Mouse (Mus musculus): ENCODE data around the gene Ndufa3. TPM values are rescaled to one million over a fixed set of nuclear protein-coding genes. Genes with fewer than 3 reads are reported as not detected.

Ndufa3 gene
- polyA plus RNA-seq, 1 experiment, result 885 TPM

DNA sequence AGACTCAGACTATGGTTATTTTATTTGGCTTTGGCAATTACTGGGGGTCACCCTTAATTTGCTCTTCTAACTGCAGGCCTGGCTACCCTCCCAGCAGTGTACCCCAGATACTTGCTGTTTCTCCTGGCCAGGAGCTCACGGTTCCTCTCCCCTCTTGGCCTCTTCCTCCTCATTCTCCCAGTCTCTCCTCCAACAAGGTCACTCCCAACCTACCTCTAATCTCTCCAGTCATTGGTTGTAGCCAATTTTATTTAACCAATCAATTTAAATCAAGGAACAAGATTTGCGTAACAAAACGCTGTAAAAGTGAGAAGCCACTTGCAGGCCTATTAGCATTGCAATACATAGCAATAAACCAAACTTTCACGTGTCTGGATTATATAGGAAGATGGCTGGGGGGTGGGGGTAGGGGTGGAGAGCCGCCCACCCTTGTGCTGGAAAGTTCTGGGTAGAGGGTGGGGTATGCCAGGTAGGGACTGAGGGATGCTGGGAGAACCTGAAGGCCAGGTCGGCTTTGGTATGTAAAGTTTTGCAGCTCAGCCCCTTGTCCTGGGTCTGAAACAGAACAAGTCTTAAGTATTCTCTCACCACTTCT lies 38.1 kb upstream of the Ndufa3 start:
- no peak for TF ChIP-seq POLR2A (IDR thresholded peaks at IDR 0.05; ENCODE audit: low read depth, low read length)
- DNase-seq, result no peak
- Histone ChIP-seq H3K27ac (ENCODE audit: insufficient read depth, low read depth, low read length) (no peak overlapping the region; the same call in 1 of the 2 replicates), H3K36me3 (ENCODE audit: control insufficient read depth, insufficient read depth, low read length) (no peaks in the 10 kb centered on the region), H3K4me3 (ENCODE audit: insufficient read depth, low read depth, low read length) (no peak overlapping the region), H3K4me1 (ENCODE audit: control insufficient read depth, insufficient read depth, low read length) (no peaks in the 10 kb centered on the region), H3K27me3 (replicated peaks; ENCODE audit: control insufficient read depth, insufficient read depth, low read length) (no peaks in the 10 kb centered on the region)
- WGBS, result 53% methylated on average over 6 of the region's 6 CpGs

DNA sequence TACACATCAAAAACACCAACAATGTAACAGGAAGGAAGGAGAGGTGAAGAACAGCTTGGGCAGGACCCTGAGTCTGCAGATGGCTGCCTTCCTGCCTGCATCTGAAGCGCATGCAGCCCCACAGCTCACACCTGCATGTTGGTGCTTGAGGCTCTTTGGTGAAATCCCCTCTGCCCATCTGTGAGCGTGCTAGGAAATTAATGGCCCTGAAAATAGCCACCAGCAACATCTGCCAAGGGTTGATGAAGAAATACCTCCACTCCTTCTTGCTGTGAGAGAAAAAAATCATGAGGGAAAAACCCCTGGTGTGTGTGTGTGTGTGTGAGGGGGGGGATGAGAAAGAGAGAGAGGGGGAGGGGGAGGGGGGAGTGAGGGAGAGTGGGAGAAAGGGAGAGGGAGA lies 37.1 kb upstream of the Ndufa3 start:
- no peak for TF ChIP-seq POLR2A (IDR thresholded peaks at IDR 0.05; ENCODE audit: low read depth, low read length)
- TF ChIP-seq CTCF (conservative IDR thresholded peaks at IDR 0.05; ENCODE audit: insufficient read depth, insufficient read length, low read depth, low read length), result no peak

GRCm38 (mm10) chr7:3585763-3586162 lies 31.4 kb upstream of the Ndufa3 start:
- H3K36me3 ChIP-seq (ENCODE audit: control insufficient read depth, insufficient read depth, low read length), result no peaks in the 10 kb centered on the region
- no peaks in the 10 kb centered on the region for H3K27me3 ChIP-seq (replicated peaks; ENCODE audit: control insufficient read depth, insufficient read depth, low read length)
- TF ChIP-seq CTCF (conservative IDR thresholded peaks at IDR 0.05; ENCODE audit: insufficient read depth, insufficient read length, low read depth, low read length) (no peak), POLR2A (IDR thresholded peaks at IDR 0.05; ENCODE audit: low read depth, low read length) (no peak)
- 19% methylated on average over 6 of the region's 6 CpGs for WGBS
- no peak for DNase-seq
- H3K4me1 ChIP-seq (ENCODE audit: control insufficient read depth, insufficient read depth, low read length), result no peaks in the 10 kb centered on the region
- no peak overlapping the region for H3K4me3 ChIP-seq (ENCODE audit: insufficient read depth, low read depth, low read length)
- H3K27ac ChIP-seq (ENCODE audit: insufficient read depth, low read depth, low read length), result no peak overlapping the region

More for the DNA sequence above, 37.1 kb upstream of the Ndufa3 start:
- WGBS, result 29% methylated on average over 2 of the region's 2 CpGs
- no peak overlapping the region for H3K27ac ChIP-seq (ENCODE audit: insufficient read depth, low read depth, low read length)
- DNase-seq, result no peak
- no peaks in the 10 kb centered on the region for H3K27me3 ChIP-seq (replicated peaks; ENCODE audit: control insufficient read depth, insufficient read depth, low read length)
- H3K36me3 ChIP-seq (ENCODE audit: control insufficient read depth, insufficient read depth, low read length), result no peaks in the 10 kb centered on the region
- H3K4me1 ChIP-seq (ENCODE audit: control insufficient read depth, insufficient read depth, low read length), result no peaks in the 10 kb centered on the region
- H3K4me3 ChIP-seq (ENCODE audit: insufficient read depth, low read depth, low read length), result no peak overlapping the region

DNA sequence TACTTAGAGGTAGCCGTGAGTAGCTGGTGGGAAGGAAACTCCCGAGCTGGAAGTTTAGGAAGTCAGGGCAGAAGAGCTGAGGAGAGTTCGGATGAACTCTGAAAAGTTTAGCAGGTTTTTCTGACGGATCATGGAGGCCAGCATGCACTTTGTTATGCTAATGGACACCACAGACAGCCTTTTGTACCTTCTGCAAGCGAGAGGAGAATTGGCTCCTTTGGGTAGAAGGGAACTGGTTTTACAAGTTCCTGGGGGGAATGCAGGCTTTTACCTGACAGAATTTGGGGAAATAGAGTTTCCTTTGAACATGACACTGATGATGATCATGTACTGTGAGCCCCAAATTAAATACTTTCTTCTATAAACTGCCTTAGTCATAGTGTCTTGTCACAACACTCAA lies 30.9 kb upstream of the Ndufa3 start:
- no peak overlapping the region for H3K4me3 ChIP-seq (ENCODE audit: insufficient read depth, low read depth, low read length)
- H3K27me3 ChIP-seq (replicated peaks; ENCODE audit: control insufficient read depth, insufficient read depth, low read length), result no peaks in the 10 kb centered on the region
- no peak for DNase-seq
- no peaks in the 10 kb centered on the region for H3K4me1 ChIP-seq (ENCODE audit: control insufficient read depth, insufficient read depth, low read length)
- H3K36me3 ChIP-seq (ENCODE audit: control insufficient read depth, insufficient read depth, low read length), result no peaks in the 10 kb centered on the region
- TF ChIP-seq CTCF (conservative IDR thresholded peaks at IDR 0.05; ENCODE audit: insufficient read depth, insufficient read length, low read depth, low read length) (no peak), POLR2A (IDR thresholded peaks at IDR 0.05; ENCODE audit: low read depth, low read length) (no peak)
- no peak overlapping the region for H3K27ac ChIP-seq (ENCODE audit: insufficient read depth, low read depth, low read length)
- WGBS, result 14% methylated on average over 5 of the region's 5 CpGs

- TF ChIP-seq POLR2A (IDR thresholded peaks at IDR 0.05; ENCODE audit: low read depth, low read length) (no peak), CTCF (conservative IDR thresholded peaks at IDR 0.05; ENCODE audit: insufficient read depth, insufficient read length, low read depth, low read length) (no peak)
- Histone ChIP-seq H3K4me1 (ENCODE audit: control insufficient read depth, insufficient read depth, low read length) (no peaks in the 10 kb centered on the region), H3K36me3 (ENCODE audit: control insufficient read depth, insufficient read depth, low read length) (no peaks in the 10 kb centered on the region), H3K27me3 (replicated peaks; ENCODE audit: control insufficient read depth, insufficient read depth, low read length) (no peaks in the 10 kb centered on the region), H3K4me3 (ENCODE audit: insufficient read depth, low read depth, low read length) (no peak overlapping the region), H3K27ac (ENCODE audit: insufficient read depth, low read depth, low read length) (no peak overlapping the region)
- 63% methylated on average over 1 of the region's 1 CpGs for WGBS
- DNase-seq, result no peak
These were observed 29.9 kb upstream of the Ndufa3 start for GRCm38 (mm10) chr7:3587292-3587691.

GRCm38 (mm10) chr7:3590550-3590949 lies 26.6 kb upstream of the Ndufa3 start:
- Histone ChIP-seq H3K4me1 (ENCODE audit: control insufficient read depth, insufficient read depth, low read length) (no peaks in the 10 kb centered on the region), H3K4me3 (ENCODE audit: insufficient read depth, low read depth, low read length) (no peak overlapping the region), H3K36me3 (ENCODE audit: control insufficient read depth, insufficient read depth, low read length) (no peaks in the 10 kb centered on the region), H3K27ac (ENCODE audit: insufficient read depth, low read depth, low read length) (no peak overlapping the region), H3K27me3 (replicated peaks; ENCODE audit: control insufficient read depth, insufficient read depth, low read length) (no peaks in the 10 kb centered on the region)
- DNase-seq, result no peak
- 83% methylated on average over 3 of the region's 3 CpGs for WGBS
- TF ChIP-seq POLR2A (IDR thresholded peaks at IDR 0.05; ENCODE audit: low read depth, low read length), result no peak
- TF ChIP-seq CTCF (conservative IDR thresholded peaks at IDR 0.05; ENCODE audit: insufficient read depth, insufficient read length, low read depth, low read length), result no peak

DNA sequence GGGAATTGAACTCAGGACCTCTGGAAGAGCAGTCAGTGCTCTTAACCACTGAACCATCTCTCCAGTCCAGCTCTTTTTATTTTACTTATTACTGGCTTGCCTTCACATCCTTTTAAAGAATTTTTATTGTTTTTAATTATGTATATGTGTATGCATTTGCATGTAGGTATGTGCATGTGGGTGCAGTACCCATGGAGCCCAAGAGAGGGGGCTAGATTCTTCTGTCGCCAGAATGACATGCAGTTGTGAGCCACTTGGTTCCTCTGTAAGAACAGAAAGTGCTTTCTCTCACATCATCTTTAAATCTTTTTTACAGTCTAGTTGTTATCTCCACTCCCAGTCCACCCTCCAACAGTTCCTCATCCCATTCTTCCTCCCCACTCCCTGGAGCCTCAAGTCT lies 25.6 kb upstream of the Ndufa3 start:
- DNase-seq, result no peak

More for the DNA sequence above, 25.6 kb upstream of the Ndufa3 start:
- TF ChIP-seq CTCF (conservative IDR thresholded peaks at IDR 0.05; ENCODE audit: insufficient read depth, insufficient read length, low read depth, low read length), result no peak
- TF ChIP-seq POLR2A (IDR thresholded peaks at IDR 0.05; ENCODE audit: low read depth, low read length), result no peak
- Histone ChIP-seq H3K36me3 (ENCODE audit: control insufficient read depth, insufficient read depth, low read length) (no peaks in the 10 kb centered on the region), H3K4me3 (ENCODE audit: insufficient read depth, low read depth, low read length) (no peak overlapping the region), H3K27me3 (replicated peaks; ENCODE audit: control insufficient read depth, insufficient read depth, low read length) (no peaks in the 10 kb centered on the region), H3K4me1 (ENCODE audit: control insufficient read depth, insufficient read depth, low read length) (no peaks in the 10 kb centered on the region), H3K27ac (ENCODE audit: insufficient read depth, low read depth, low read length) (no peak overlapping the region)
- WGBS, result 68% methylated on average over 1 of the region's 1 CpGs
